Mouse (Mus musculus): ENCODE data around the gene Polr1a.

- TF ChIP-seq CTCF (IDR thresholded peaks at IDR 0.05; ENCODE audit: low read depth, low read length) (no peak), POLR2A (IDR thresholded peaks at IDR 0.05; ENCODE audit: insufficient read depth, low read length) (no peak), EP300 (IDR thresholded peaks at IDR 0.05; ENCODE audit: insufficient read depth, low read depth, low read length) (no peak)
Observed at GRCm38 (mm10) chr6:71935737-71936136, 26.9 kb downstream of the Polr1a start.

Measured in ES-Bruce4 (cell line).